Mouse (Mus musculus): ENCODE results near the gene Krt17.

DNA sequence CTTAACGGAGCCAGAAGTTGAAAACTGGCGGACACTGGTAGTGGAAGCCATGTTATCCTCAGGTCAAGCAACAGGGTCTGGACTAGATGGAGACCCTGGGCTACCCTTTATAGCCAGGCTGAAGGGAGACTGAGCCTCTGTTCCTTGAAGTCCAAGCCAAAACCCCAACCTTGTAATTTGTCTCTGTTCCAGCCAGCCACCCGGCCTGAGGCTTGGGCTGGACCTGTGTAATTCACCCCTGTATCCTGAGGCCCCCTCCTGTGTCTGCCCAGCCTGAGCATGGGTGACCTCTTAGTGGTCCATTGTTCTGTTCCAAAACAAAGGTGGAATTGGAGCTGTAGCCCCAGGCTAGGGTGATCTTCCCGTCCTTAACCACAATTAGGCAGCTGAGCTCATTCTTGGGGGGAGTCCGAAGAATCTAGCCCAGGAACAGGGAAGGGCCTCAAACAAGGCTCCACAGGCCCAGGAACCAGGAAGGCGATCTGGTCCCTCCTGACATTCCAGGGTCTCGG is 9.0 kb upstream of the Krt17 start, which contains the start of gene Krt42:
- TF ChIP-seq CTCF (IDR thresholded peaks at IDR 0.05; ENCODE audit: extremely low read depth, insufficient read depth, low read length) (no peak), POLR2A (IDR thresholded peaks at IDR 0.05; ENCODE audit: extremely low read depth, insufficient read depth, low read length) (no peak)

All from cortical plate, adult 2 months (tissue).